Mouse (Mus musculus) bone marrow macrophage, adult 2 months (primary cell): ENCODE measurements around the gene Esrra.

Experiments
- CTCF ChIP-seq: IDR thresholded peaks from 2 replicates; pipeline ENCODE4 v1.5.1; 2012; ENCODE audit warnings: low read depth, mild to moderate bottlenecking, low read length, moderate library complexity
- POLR2A ChIP-seq: IDR thresholded peaks from 2 replicates; pipeline ENCODE4 v1.6.1; 2012; ENCODE audit warnings: mild to moderate bottlenecking, low read depth, low read length, borderline replicate concordance

DNA sequence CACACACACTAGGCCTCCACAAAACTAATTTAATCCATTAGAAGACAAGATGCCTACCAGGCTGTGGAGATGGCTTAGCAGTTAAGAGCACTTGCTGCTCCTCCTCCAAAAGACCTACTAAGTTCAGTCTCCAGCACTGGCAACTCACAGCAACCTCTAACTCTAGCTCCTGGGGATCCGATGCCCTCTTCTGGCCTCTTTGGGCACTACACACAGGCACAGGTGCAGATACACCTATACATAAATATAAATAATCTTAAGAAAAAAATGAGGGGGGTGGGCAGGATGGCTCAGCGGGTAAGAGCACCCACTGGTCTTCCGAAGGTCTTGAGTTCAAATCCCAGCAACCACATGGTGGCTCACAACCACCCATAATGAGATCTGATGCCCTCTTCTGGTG is 14.7 kb upstream of the Esrra start:
- TF ChIP-seq POLR2A: no peak
- TF ChIP-seq CTCF: peak; percentile 70
